Mouse (Mus musculus): Measurements from ENCODE around the gene Gm3029.
"Not testable (repeated sequence)": the region's sequence is repeated elsewhere in the genome, so short reads cannot be mapped to it uniquely, and the experiment has no call there.

The Gm3029 gene

GRCm38 (mm10) chr14:3931456-3931855, at the start of gene Gm3029:
TSS of gene Gm3029 (plus strand) at chr14:3931756.
- not testable (repeated sequence) for DNase-seq (ENCODE audit: low read depth)

GRCm38 (mm10) chr14:3883872-3884271, 47.7 kb upstream of the Gm3029 start, which contains the start of gene Gm2916:
TSS of gene Gm2916 (plus strand) at chr14:3884172.
- not testable (repeated sequence) for DNase-seq (ENCODE audit: low read depth)

- not testable (repeated sequence) for DNase-seq (ENCODE audit: low read depth)
These were observed 31.7 kb downstream of the Gm3029 start, which contains the start of gene Gm3095 for GRCm38 (mm10) chr14:3963247-3963646. TSS of gene Gm3095 (plus strand) at chr14:3963547.

Measured in NIH3T3 (cell line).